Mouse (Mus musculus): ENCODE data around the gene Faf1. TPM values are rescaled to one million over a fixed set of nuclear protein-coding genes. Genes with fewer than 3 reads are reported as not detected.

Faf1 gene
- polyA plus RNA-seq, 1 experiment from 2014 or later = 48.4 TPM

Other genes starting within 250 kb of the Faf1 start
- gene Rnf11, start 191.9 kb upstream of the Faf1 start, polyA plus RNA-seq (2014; fragmentation: Nextera tagmentation; extraction: Ambion mirVana) = 84.5 and 104 TPM in 2 replicates
- not detected in 2 replicates for gene 4930522H14Rik, start 145.3 kb upstream of the Faf1 start, polyA plus RNA-seq (2014; fragmentation: Nextera tagmentation; extraction: Ambion mirVana)
- 1.4 and 3.0 TPM in 2 replicates for gene Cdkn2c, start 9.4 kb upstream of the Faf1 start, polyA plus RNA-seq (2014; fragmentation: Nextera tagmentation; extraction: Ambion mirVana)

Data from midbrain, embryonic 14.5 days (tissue).